Mouse (Mus musculus): ENCODE data around the gene Esrrg. TPM values are rescaled to one million over a fixed set of nuclear protein-coding genes. Genes with fewer than 3 reads are reported as not detected.

Gene Esrrg
- total RNA-seq, 2 experiments from 2014 or later: not detected

DNA sequence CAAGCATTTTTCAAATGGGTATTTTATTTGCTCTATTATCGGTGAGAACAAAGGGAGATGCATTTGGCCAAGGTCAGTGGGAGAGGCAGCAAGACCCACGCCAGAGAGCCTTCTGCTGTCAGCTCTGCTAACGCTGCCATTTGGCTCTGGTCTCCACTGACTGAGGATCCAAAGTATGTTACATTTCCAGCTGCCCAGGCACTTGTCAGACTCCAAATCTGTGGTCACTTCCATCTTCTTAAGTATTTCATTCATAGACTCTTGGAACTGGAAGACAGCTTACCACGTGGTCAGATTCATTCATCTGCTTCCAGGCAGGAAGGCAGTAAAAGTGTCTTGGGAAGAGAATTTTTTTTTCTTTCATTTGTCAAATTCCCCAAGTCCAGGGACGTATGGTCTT lies 527.5 kb downstream of the Esrrg start:
- no peak for ATAC-seq (ENCODE audit: poor library complexity, severe bottlenecking)

DNA sequence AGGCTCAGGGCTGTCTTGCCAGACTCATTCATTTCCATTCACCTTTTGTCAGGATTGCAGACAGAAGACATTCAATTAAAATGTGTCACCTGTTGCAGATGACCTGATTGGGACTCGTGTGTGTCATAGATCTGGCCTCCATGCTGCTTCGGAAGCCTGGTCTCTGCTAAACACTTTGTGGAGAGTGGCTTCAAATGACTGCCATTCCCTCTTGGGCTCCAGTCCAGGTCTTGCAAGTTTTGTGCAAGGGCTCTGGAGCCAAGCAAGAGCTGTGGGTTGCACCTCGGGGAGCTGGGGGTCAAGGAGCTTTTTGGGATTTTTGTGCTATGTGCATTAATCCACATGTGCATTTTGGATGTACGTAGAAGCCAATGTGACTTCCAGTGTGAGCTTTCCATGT lies 530.9 kb downstream of the Esrrg start:
- no peak for ATAC-seq (ENCODE audit: poor library complexity, severe bottlenecking)

DNA sequence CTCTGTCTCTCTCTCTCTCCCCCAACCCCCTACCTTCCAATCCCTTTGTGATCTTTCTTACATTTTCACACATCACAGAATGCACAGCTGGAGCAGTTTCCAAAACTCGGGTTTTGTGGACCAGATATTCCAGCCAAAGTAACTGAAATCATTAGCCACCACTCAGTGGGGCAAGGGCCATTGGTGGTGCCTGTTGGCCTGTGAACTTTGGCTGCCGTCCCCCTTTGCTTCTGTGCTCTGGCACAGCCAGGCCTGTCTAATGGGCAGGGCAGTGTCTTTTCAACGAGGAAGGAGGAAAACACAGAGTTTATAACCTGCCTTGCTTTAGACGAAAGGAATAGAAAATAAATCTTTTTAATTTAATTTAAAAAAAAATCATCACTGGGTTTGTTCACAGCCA lies 531.6 kb downstream of the Esrrg start:
- ATAC-seq (ENCODE audit: poor library complexity, severe bottlenecking): no peak

DNA sequence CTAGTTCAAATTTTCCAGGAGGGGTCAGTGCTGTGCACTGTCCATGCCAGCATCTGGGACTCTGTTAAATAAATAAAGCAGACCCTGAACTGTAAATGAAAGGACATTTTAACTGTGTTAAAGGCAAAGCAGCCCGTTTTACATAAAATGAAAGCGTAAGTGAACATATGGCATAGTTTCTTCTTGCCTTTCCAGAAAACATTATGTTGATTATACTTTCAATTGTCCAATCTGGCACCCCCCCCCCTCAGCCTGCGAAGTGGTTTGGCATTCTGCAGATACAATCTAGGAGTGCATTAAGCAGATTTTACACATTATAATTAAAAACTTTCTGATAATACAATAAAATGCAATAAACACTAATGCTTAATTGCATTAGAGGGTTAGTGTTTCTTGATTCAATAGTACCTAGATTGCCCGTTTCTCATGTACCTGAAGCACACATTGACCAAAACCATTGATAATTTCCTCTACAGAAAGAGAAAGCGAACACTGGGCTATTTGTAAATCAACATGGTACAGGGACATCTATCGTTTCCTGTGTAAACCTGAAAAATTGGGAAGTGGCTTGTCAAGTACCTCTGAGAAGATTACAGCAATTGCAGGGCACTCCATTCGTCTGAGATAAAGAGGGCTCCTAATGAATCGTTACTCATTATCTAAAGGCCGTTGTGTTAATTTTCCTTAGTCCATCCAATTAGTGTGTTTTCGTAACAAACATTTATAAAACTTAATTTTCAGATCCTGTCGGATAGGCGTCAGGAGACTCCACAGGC lies 539.0 kb downstream of the Esrrg start:
- ATAC-seq (ENCODE audit: poor library complexity, severe bottlenecking): no peak

DNA sequence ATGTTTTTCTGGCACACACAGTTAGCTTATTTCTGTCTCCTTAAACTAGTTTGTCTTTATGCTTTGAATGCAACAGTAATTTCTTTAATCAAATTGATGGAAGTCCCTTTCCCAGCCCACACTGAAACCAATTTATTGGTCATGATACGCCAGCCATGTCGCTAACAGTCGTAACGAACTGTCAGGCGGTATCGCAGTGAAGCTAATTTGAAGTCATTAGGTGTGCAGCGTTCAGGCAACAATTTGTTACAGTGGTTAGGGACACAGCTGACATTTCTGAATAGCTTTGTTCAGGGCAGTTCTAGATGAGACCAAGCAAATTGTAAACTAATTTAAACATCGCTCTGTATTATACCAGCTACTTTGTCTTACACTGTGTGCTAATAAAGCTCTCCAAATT lies 542.5 kb downstream of the Esrrg start:
- no peak for ATAC-seq (ENCODE audit: poor library complexity, severe bottlenecking)

DNA sequence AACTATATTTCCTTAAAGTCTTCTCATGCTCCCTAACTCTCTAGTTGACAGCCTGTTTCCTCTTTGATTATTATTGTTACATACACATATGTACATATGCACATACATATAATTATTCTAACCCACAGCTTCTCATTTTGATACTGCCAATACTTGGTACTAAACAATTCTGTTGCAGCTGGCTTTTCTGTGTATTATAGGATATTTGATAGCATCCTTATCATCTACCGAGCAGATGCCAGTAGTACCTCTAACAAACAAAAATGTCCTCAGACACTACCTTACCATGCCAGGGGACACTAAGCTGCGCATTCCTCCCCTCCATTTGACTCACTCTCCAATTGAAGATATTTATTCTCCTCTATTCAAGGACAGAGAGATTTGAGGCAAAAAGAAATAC lies 543.4 kb downstream of the Esrrg start:
- no peak for ATAC-seq (ENCODE audit: poor library complexity, severe bottlenecking)

DNA sequence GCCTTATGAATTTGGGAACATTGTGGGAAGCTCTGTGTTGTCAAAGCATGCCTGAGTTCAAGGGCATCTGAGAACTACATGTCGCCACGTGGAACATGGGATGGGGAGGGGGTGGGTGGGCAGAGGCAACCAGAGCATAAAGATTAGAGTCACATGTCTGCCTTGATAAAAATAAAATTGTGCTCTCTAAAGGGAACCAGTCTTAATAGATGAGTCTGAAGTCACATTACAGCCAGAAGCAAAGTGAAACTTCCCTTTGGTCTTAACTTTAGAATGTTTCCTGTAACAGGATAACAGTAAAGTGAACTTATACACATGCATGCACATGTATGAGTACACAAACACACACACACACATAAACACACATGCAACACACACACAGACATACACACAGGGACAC lies 545.1 kb downstream of the Esrrg start:
- no peak for ATAC-seq (ENCODE audit: poor library complexity, severe bottlenecking)

DNA sequence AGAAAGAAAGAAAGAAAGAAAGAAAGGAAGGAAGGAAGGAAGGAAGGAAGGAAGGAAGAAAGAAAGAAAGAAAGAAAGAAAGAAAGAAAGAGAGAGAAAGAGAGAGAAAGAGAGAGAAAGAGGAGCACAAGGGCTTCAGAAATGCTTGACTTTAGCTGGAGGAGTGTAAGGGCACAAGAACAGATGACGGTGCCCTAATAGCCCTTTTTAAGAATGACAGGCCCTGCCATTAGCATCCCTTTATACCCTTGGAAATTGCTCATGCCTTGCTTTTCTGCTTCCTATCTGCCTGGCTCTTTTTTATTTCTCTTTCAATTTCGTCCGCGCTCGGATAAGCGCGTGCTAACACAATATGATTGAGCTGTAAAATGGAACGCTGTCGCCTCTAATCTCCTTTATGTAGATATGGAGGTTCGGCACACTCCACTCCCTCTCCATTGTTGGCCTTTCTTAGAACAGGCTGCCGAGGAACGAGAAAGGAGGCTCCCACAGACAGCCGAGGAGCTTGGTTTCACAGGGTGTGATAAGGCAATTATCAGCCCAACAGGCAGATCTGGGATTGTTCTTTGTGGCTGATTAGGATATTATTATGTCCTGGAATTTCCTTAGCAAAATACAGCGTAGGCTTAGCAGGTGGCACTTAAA lies 546.0 kb downstream of the Esrrg start:
- ATAC-seq (ENCODE audit: poor library complexity, severe bottlenecking): no peak

DNA sequence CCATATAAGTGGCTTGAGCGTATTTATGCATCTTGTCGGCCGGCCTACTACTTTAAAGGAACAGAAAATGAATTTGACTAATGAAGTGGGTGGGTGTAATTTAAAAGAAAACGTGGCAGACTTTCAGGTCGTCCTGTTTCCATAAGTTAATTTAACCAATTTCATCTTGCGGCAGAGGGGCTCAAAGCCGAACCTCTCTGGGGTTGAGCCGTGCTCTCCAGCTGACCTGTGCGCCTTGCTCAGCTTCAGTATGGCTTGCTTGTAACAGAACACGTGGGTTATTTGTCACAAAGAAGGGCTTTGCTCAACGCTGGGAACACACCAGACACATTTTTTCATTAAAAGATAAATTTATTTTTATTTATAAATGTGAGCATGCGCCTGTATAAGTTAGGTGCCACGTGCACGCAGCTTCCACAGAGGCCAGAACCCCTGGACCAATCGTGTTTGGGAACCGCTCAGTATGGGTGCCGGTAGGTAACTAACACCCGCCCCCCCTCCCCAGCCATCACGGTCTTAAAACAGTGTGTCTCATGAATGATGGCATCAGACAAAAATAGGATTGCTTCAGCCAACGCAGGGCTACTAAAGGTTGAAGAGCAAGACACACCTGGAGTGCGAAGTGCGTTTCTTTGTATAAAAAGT lies 546.7 kb downstream of the Esrrg start:
- no peak for ATAC-seq (ENCODE audit: poor library complexity, severe bottlenecking)

DNA sequence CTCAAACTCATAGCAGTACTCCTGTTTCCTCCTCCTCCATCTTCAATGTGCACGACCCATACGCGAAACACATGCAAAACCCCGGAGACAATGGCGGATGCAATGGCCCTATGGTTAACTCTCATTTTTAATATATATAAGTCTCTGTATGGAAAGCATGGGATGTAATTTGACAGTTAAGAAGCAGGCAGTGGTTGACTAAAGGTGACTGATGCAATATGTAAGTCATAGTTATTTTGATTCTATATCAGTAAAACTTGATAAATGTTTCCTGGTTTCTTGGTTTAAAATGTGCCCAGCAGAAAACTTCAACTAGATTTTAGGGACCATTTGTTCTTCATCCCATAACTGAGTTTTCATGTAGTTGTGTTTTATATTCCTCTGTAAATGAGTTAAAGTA lies 547.9 kb downstream of the Esrrg start:
- ATAC-seq (ENCODE audit: poor library complexity, severe bottlenecking): no peak

DNA sequence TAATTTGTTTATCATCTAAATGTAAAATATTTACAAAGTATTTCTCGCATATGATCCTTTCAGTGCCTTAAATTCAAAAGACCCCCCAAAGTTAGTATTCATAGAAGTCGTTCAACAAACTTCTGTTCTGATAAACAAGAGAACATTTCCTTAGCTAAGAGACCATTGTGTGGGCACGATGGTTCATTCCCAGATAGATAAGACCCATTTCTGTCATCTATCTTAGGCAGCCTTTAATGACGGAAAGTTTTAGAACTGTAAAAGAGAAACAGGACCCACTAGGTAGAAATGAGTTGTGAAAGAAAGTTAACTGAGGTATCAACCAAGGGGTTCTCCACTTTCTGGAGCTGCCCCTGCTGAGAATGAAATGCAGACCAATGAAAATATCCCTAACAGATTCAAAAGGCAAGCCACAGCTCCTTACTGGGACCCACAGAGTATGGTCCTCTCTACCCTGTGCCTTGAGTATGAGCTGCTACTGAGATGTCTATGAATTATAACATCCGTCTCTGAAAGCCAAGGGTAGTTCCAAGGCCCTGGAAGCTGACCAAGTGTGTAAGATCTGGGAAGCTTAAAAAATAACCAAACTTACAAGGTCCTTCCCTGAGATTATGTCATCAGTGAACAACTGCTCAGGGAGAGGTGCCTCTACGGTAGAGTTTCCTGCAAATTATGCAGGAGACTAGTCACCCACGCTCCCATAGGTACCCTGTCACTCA lies 548.8 kb downstream of the Esrrg start:
- no peak for ATAC-seq (ENCODE audit: poor library complexity, severe bottlenecking)

DNA sequence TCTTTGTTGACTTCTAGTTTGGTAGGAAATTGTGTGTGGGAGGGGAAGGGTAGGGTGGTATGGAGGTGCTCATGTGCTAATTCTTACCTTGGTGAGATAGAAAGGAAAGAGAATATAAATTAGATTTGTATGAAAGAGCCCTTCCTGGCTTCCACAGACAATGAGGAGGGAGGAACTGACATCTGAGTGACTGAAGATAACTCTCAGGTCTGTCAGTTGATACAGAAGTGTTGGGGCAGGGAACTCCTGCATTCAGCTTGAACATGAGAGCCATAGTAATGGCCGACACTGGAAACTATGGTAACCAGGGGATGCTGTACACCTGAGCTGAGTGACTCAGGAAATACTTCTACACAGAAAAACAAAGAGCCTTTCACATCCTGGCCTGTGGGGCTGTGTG lies 550.1 kb downstream of the Esrrg start:
- ATAC-seq (ENCODE audit: poor library complexity, severe bottlenecking): no peak

DNA sequence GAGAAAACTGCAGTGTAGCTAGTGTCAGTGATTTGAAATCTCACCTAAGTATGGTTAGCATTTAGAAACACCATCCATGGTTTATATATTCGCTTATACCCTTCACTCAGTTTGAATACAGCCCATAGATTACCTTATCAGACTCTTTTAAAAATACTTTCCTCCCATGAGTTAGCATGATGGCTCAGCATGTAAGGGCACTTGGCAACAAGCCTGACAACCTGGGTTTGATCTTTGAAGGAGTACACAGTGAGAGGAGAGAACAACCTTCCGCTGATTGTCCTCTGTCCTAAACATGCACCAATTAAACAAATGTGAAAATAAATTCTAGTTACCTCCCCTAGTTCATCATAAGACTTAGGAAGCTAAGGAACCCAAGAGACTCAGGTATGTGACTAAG lies 550.5 kb downstream of the Esrrg start:
- no peak for ATAC-seq (ENCODE audit: poor library complexity, severe bottlenecking)

DNA sequence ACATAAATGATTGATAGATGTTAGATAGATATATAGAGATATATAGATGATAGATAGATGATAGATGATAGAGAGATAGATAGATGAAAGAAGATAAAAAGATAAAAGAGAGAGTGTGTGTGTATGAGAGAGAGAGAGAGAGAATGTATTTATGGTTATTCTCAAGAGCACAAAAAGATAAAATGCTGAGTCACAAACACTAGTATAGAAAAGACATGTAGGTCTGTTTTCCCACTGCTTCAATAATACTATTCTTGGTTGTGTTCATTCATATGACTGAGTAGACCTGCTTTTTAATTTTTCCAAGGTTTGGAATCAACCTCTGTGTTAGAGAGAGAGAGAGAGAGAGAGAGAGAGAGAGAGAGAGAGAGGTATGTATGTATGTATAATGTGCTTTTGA lies 554.5 kb downstream of the Esrrg start:
- no peak for ATAC-seq (ENCODE audit: poor library complexity, severe bottlenecking)

DNA sequence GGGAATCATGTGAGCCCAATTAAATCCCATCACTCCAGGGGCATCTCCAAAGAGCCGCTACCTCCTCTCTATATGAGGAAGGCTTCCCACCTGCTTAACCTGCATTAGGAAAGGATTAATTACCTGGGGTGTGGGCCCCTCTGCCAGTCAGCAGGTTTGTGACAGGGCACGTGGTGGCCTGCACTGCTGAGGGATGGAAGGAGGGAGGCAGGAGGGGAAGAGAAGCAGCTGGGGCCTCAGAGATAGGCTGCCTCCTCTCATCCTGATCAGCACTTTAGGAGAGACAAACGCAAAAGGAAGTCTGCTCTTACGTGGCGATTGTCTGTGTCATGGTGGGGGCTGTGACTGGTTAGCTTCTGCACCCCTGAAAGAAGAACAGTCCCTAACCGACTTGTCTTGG lies 555.7 kb downstream of the Esrrg start:
- ATAC-seq (ENCODE audit: poor library complexity, severe bottlenecking): no peak

DNA sequence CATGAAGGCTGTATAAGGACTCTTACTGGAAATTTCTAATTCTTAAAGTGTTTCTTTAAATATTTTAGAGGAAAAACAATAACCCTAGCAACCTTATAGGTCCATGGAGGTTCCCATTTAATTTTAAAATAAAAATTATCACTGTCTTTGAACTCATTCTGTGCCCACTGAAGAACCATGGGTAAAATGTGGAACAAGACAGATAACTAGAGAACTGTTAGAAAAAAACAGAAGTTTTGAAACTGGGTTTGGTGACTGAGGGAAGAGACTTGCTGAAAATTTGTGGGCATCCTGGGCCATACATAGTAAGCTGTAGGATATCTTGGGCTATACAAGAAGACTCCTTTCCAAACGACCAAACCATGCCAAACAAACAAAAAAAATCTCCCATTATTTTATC lies 565.3 kb downstream of the Esrrg start:
- ATAC-seq (ENCODE audit: poor library complexity, severe bottlenecking): no peak

DNA sequence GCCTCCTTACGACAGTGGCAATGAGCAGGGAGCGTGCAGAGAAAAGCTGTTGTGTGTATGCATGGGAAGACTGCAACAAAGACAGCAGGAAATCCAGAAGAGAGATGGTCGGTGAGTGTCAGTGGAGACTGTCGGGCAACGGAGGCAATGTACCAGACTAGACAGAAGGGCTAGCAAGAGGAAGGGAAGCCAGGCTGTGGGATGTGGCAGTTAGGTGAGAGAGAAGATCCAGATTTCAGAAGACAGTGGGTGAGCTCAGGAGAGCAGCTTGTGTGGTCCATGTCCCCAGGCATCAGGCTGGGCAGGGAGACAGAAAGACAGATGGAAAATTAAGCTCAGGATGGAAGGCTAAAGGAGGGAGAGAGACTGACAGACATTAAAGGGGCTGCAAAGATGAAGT lies 574.4 kb downstream of the Esrrg start:
- ATAC-seq (ENCODE audit: poor library complexity, severe bottlenecking): no peak

DNA sequence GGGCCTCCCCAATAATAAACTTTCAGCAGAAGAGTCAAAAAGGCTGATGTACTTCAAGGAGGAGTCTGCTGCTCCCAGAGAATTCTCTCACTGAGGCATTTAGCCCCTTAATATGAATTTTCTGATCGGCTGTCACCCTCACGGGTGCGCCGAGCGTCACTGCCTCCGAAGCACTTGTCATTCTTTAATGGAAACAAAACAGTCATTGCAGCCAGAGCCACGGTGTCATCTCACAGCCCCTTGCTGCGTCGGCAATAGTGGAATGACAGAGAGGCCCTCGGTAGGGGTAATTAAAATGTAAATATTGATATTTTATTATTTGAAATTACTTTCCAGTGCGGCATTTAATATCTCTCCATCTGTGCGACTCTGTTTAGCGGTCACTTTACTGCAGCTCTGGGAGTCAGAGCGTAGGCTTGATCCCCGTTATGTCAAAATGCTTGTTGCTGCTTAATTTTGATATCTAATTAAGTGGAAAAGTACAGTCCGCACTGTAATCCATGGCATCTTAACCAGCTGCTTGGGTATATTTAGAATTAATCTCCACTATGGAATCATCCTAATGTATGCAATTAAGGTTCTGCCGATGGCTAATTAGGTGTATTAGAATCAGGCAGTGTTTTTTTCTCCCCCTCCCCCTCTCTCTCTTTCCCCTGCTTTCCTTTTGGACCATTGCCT lies 578.0 kb downstream of the Esrrg start:
- no peak for ATAC-seq (ENCODE audit: poor library complexity, severe bottlenecking)

DNA sequence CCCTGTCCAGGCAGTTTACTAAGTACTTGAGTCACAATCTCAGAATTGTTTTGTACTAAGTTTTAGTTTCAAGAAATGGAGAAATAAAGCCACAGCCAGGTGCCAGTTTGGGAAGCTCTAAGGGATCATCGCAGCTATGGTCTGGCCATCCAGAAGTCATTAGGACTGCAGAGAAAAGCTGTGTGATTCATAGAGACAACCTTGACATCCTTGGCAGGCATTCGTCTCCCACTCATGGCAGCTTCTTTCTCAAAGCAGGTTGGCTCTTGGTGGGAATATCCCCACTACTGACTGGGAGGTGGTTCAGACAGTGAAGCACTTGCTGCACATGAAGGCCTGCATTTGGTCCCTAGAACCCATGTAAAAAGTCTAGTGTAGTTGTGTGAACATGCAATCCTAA lies 584.4 kb downstream of the Esrrg start:
- ATAC-seq (ENCODE audit: poor library complexity, severe bottlenecking): no peak

DNA sequence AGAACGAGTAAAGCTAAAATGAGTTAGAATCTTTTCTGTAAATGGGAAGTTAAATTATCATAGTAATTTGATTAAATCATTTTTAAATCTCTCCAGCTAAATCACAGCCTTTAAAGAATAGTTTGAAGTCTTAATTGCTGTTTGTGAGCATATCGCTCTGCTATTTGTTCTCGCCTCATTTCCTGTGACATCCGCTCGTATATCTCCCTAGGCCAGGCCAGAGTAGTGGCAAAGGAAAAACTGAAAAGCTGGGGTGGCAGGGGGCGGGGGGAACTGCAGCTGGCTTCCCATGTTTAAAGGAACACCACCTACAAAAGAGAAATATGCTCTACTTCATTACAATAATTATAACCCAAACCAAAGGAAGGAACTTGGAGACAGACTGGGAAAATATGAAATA lies 598.8 kb downstream of the Esrrg start:
- ATAC-seq (ENCODE audit: poor library complexity, severe bottlenecking): no peak

DNA sequence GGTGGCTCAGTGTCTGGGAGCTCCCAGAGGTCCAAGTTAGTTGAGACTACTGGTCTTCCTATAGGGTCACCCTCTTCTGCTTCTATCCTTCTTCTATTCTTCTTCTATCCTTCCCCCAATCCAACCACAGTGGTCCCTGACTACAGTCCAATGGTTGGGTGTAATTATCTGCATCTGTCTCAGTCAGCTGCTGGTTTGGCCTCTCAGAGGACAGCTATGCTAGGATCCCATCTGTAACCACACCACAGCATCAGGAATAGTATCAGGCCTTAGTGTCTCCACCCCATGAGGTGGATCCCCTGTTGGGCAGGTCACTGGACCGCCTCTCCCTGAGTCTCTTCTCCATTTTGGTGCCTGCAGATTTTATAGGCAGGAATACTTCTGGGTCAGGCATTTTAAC lies 600.4 kb downstream of the Esrrg start:
- no peak for ATAC-seq (ENCODE audit: poor library complexity, severe bottlenecking)
